Mouse (Mus musculus) intestine, postnatal 0 days (tissue): ENCODE results near the gene Xrcc4. TPM values are rescaled to one million over a fixed set of nuclear protein-coding genes. Genes with fewer than 3 reads are reported as not detected.

Source experiments
- ATAC-seq: fragments of 200-750 bp; cut with Nextera tagmentation; 2 replicates; pipeline ENCODE4 v1.8.0; 2017; ENCODE audit warnings: mild to moderate bottlenecking, moderate TSS enrichment, moderate library complexity
- H3K27ac ChIP-seq: fragments of 300-500 bp; sonication (generic); 2 replicates; pipeline ENCODE4 v1.5.1; 2014; ENCODE audit warnings: mild to moderate bottlenecking, low read depth, low read length, moderate library complexity
- H3K27me3 ChIP-seq: fragments of 300-500 bp; sonication (generic); replicated peaks from 2 replicates; pipeline ENCODE4 v1.6.1; 2014; ENCODE audit warnings: low read length, mixed read lengths; ENCODE audit not compliant: control insufficient read depth, insufficient read depth
- H3K36me3 ChIP-seq: fragments of 300-500 bp; sonication (generic); 2 replicates; pipeline ENCODE4 v1.6.1; 2014; ENCODE audit warnings: mild to moderate bottlenecking, moderate library complexity; ENCODE audit not compliant: control insufficient read depth, insufficient read depth
- H3K4me1 ChIP-seq: fragments of 300-500 bp; sonication (generic); replicated peaks from 2 replicates; pipeline ENCODE4 v1.6.1; 2014; ENCODE audit warnings: antibody characterized with exemption, low read length, mixed read lengths; ENCODE audit not compliant: control insufficient read depth, insufficient read depth
- H3K4me2 ChIP-seq: fragments of 300-500 bp; sonication (generic); replicated peaks from 2 replicates; pipeline ENCODE4 v1.6.1; 2014; ENCODE audit warnings: low read depth, mild to moderate bottlenecking, moderate library complexity
- H3K4me3 ChIP-seq: fragments of 300-500 bp; sonication (generic); 2 replicates; pipeline ENCODE4 v1.5.1; 2014; ENCODE audit warnings: low read depth, low read length
- H3K9ac ChIP-seq: fragments of 300-500 bp; sonication (generic); 2 replicates; pipeline ENCODE4 v1.6.1; 2014; ENCODE audit warnings: mild to moderate bottlenecking, low read depth, low read length
- H3K9me3 ChIP-seq: fragments of 300-500 bp; sonication (generic); 2 replicates; pipeline ENCODE4 v1.6.1; 2016; ENCODE audit warnings: mixed run types; ENCODE audit not compliant: control insufficient read depth
- CTCF ChIP-seq: sonication (generic); IDR thresholded peaks from 2 replicates; pipeline ENCODE4 v1.5.1; 2016; ENCODE audit warnings: low read depth, mild to moderate bottlenecking, control low read depth, antibody characterized with exemption, moderate library complexity
- WGBS: fragments of 180-500 bp; shearing (Covaris S2); extraction: QIAGEN DNeasy Blood & Tissue Kit; methylation state at CpG from one replicate; pipeline ENCODE4 v1.1.7; 2014; 5-methylcytosine and 5-hydroxymethylcytosine counted together
- polyA plus RNA-seq: library from polyadenylated mRNA; unstranded; fragments of >200 nt; fragmentation: Nextera tagmentation; extraction: Ambion mirVana; gene quantifications from 2 replicates; pipeline ENCODE4 v1.2.1, GENCODE M21; 2015

Gene Xrcc4
- polyA plus RNA-seq, 1 experiment from 2014 or later, result 14.8 TPM

- Histone ChIP-seq H3K9ac (no peak overlapping the region), H3K36me3 (no peaks in the 10 kb centered on the region), H3K4me2 (no peak overlapping the region), H3K4me1 (no peaks in the 10 kb centered on the region), H3K9me3 (no peaks in the 10 kb centered on the region), H3K27ac (no peak overlapping the region), H3K4me3 (no peak overlapping the region), H3K27me3 (no peaks in the 10 kb centered on the region)
- ATAC-seq, result no peak
- WGBS, result 65% methylated on average over 7 of the region's 7 CpGs
- peak; percentile 75 for TF ChIP-seq CTCF
Observed at GRCm38 (mm10) chr13:89779208-89779911, 310.0 kb downstream of the Xrcc4 start.

GRCm38 (mm10) chr13:89777764-89778163 lies 311.6 kb downstream of the Xrcc4 start:
- Histone ChIP-seq H3K4me1 (no peaks in the 10 kb centered on the region), H3K4me3 (no peak overlapping the region), H3K27me3 (no peaks in the 10 kb centered on the region), H3K36me3 (no peaks in the 10 kb centered on the region), H3K27ac (no peak overlapping the region), H3K4me2 (no peak overlapping the region), H3K9me3 (no peaks in the 10 kb centered on the region), H3K9ac (no peak overlapping the region)
- no peak for ATAC-seq
- WGBS, result 92% methylated on average over 1 of the region's 1 CpGs
- TF ChIP-seq CTCF, result no peak

- H3K4me3 ChIP-seq, result no peak overlapping the region
- no peaks in the 10 kb centered on the region for H3K36me3 ChIP-seq
- no peak overlapping the region for H3K9ac ChIP-seq
- 85% methylated on average over 1 of the region's 1 CpGs for WGBS
- no peaks in the 10 kb centered on the region for H3K4me1 ChIP-seq
- no peaks in the 10 kb centered on the region for H3K9me3 ChIP-seq
- TF ChIP-seq CTCF, result no peak
- no peak for ATAC-seq
- H3K27ac ChIP-seq, result no peak overlapping the region
- no peak overlapping the region for H3K4me2 ChIP-seq
- H3K27me3 ChIP-seq, result no peaks in the 10 kb centered on the region
Observed at GRCm38 (mm10) chr13:89777146-89777545, 312.3 kb downstream of the Xrcc4 start.

GRCm38 (mm10) chr13:89766551-89766950 lies 322.9 kb downstream of the Xrcc4 start:
- no peak for TF ChIP-seq CTCF
- no peak overlapping the region for H3K4me3 ChIP-seq
- no peaks in the 10 kb centered on the region for H3K9me3 ChIP-seq
- 60% methylated on average over 1 of the region's 1 CpGs for WGBS
- H3K4me2 ChIP-seq, result no peak overlapping the region
- H3K27ac ChIP-seq, result no peak overlapping the region
- ATAC-seq, result no peak
- no peak overlapping the region for H3K9ac ChIP-seq
- no peaks in the 10 kb centered on the region for H3K4me1 ChIP-seq
- H3K27me3 ChIP-seq, result no peaks in the 10 kb centered on the region
- no peaks in the 10 kb centered on the region for H3K36me3 ChIP-seq

- ATAC-seq, result no peak
- H3K4me2 ChIP-seq, result no peak overlapping the region
- H3K27me3 ChIP-seq, result no peaks in the 10 kb centered on the region
- no peak overlapping the region for H3K9ac ChIP-seq
- WGBS, result 81% methylated on average over 3 of the region's 3 CpGs
- H3K4me1 ChIP-seq, result no peaks in the 10 kb centered on the region
- H3K36me3 ChIP-seq, result no peaks in the 10 kb centered on the region
- no peak overlapping the region for H3K27ac ChIP-seq
- H3K4me3 ChIP-seq, result no peak overlapping the region
- H3K9me3 ChIP-seq, result no peaks in the 10 kb centered on the region
- no peak for TF ChIP-seq CTCF
Observed at GRCm38 (mm10) chr13:89765966-89766365, 323.4 kb downstream of the Xrcc4 start.

GRCm38 (mm10) chr13:89762339-89762738 lies 327.1 kb downstream of the Xrcc4 start:
- H3K36me3 ChIP-seq, result no peaks in the 10 kb centered on the region
- WGBS, result 62% methylated on average over 3 of the region's 3 CpGs
- ATAC-seq, result no peak
- no peak overlapping the region for H3K9ac ChIP-seq
- H3K4me3 ChIP-seq, result no peak overlapping the region
- no peak overlapping the region for H3K4me2 ChIP-seq
- H3K9me3 ChIP-seq, result no peaks in the 10 kb centered on the region
- no peaks in the 10 kb centered on the region for H3K4me1 ChIP-seq
- no peaks in the 10 kb centered on the region for H3K27me3 ChIP-seq
- TF ChIP-seq CTCF, result no peak
- H3K27ac ChIP-seq, result no peak overlapping the region
